Mouse (Mus musculus) central nervous system, embryonic 11.5 days (tissue): ENCODE data around the gene Gm21764. TPM values are rescaled to one million over a fixed set of nuclear protein-coding genes. Genes with fewer than 3 reads are reported as not detected.

Experiments used
- polyA plus RNA-seq: library from polyadenylated mRNA; depleted of rRNA; stranded (reverse); fragments of >200 nt; gene quantifications from 2 replicates; pipeline ENCODE4 v1.2.3, GENCODE M21; 2012; rRNA removed

Gm21764 gene
- polyA plus RNA-seq: not detected in 2 replicates

GRCm38 (mm10) chrY:18061712-18062111 lies at the start of gene Gm21764:
Gene Gm21764, minus strand, starts transcription at chrY:18061812.

GRCm38 (mm10) chrY:18088816-18089215 lies 27.2 kb upstream of the Gm21764 start, which contains the start of gene Ssty1:
Gene Ssty1, plus strand, starts transcription at chrY:18089116.

Other genes with a start within 250 kb of the Gm21764 start
- not detected in 2 replicates for gene Gm21904, start 215.5 kb downstream of the Gm21764 start, polyA plus RNA-seq
- not detected in 2 replicates for gene Gm20772, start 187.1 kb downstream of the Gm21764 start, polyA plus RNA-seq
- gene Gm20831, start 187.1 kb downstream of the Gm21764 start, polyA plus RNA-seq: not detected in 2 replicates
- gene Srsy, start 124.5 kb downstream of the Gm21764 start, polyA plus RNA-seq: not detected in 2 replicates
- gene Ssty1, start 27.3 kb upstream of the Gm21764 start, polyA plus RNA-seq: not detected in 2 replicates